Mouse (Mus musculus): Measurements from ENCODE around the gene Emc6. TPM values are rescaled to one million over a fixed set of nuclear protein-coding genes. Genes with fewer than 3 reads are reported as not detected.

The Emc6 gene
- polyA plus RNA-seq, 1 experiment from 2014 or later, result 114 TPM

- no peaks in the 10 kb centered on the region for H3K36me3 ChIP-seq (ENCODE audit: control insufficient read depth, insufficient read depth, low read length)
- H3K4me1 ChIP-seq (ENCODE audit: control insufficient read depth in 2 of 2, insufficient read depth in 2 of 2, low read length in 2 of 2), result peaks cover 0 to 7% of the 10 kb centered on the region in 2 experiments; a peak in 2 of 4 replicates
- H3K9me3 ChIP-seq (ENCODE audit: control insufficient read depth, low read length), result no peaks in the 10 kb centered on the region
- H3K27me3 ChIP-seq (ENCODE audit: control insufficient read depth, insufficient read depth, low read length), result no peaks in the 10 kb centered on the region
- H3K9ac ChIP-seq (ENCODE audit: low read length), result no peak overlapping the region
- no peak overlapping the region for H3K27ac ChIP-seq (replicated peaks in 1 of 2; ENCODE audit: control insufficient read depth in 1 of 2, insufficient read depth in 1 of 2, low read depth in 2 of 2, low read length in 2 of 2)
- no peak for ATAC-seq (ENCODE audit: insufficient number of reproducible peaks, insufficient read depth, low FRiP score, low read depth)
- no peak overlapping the region for H3K4me3 ChIP-seq (ENCODE audit: control insufficient read depth in 1 of 2, insufficient read depth in 1 of 2, low read depth in 1 of 2, low read length in 2 of 2)
- WGBS, result 30% methylated on average over 1 of the region's 1 CpGs
- no peak overlapping the region for H3K4me2 ChIP-seq (ENCODE audit: low read length)
Observed at GRCm38 (mm10) chr11:73144261-73144681, 32.6 kb downstream of the Emc6 start.

GRCm38 (mm10) chr11:73137591-73138501 is 39.0 kb downstream of the Emc6 start, which contains the start of gene Haspin:
Gene Haspin (minus strand): TSS chr11:73138294.
- Histone ChIP-seq H3K27ac (replicated peaks in 1 of 2; ENCODE audit: control insufficient read depth in 1 of 2, insufficient read depth in 1 of 2, low read depth in 2 of 2, low read length in 2 of 2) (peak within 1 kb of the TSS in 1 of 2 experiments; percentile 6; a peak in 1 of 4 replicates), H3K4me2 (ENCODE audit: low read length) (peak within 1 kb of the TSS; percentile 87), H3K27me3 (ENCODE audit: control insufficient read depth, insufficient read depth, low read length) (no peaks in the 10 kb centered on the region), H3K4me3 (ENCODE audit: control insufficient read depth in 1 of 2, insufficient read depth in 1 of 2, low read depth in 1 of 2, low read length in 2 of 2) (peak within 1 kb of the TSS; percentile 84 to 89), H3K9me3 (ENCODE audit: control insufficient read depth, low read length) (no peaks in the 10 kb centered on the region), H3K4me1 (ENCODE audit: control insufficient read depth in 2 of 2, insufficient read depth in 2 of 2, low read length in 2 of 2) (peaks cover 7 to 28% of the 10 kb centered on the region in 2 experiments), H3K9ac (ENCODE audit: low read length) (peak within 1 kb of the TSS; percentile 86), H3K36me3 (ENCODE audit: control insufficient read depth, insufficient read depth, low read length) (peaks cover 18% of the 10 kb centered on the region)
- whole genome bisulfite sequencing, result under 1% methylated on average over 81 of the region's 84 CpGs
- peak; percentile 85 for ATAC-seq (ENCODE audit: insufficient number of reproducible peaks, insufficient read depth, low FRiP score, low read depth)

GRCm38 (mm10) chr11:73137116-73137515 is 39.7 kb downstream of the Emc6 start:
- H3K4me2 ChIP-seq (ENCODE audit: low read length), result peak overlapping the region; percentile 87
- no peaks in the 10 kb centered on the region for H3K27me3 ChIP-seq (ENCODE audit: control insufficient read depth, insufficient read depth, low read length)
- H3K36me3 ChIP-seq (ENCODE audit: control insufficient read depth, insufficient read depth, low read length), result peaks cover 23% of the 10 kb centered on the region
- peak overlapping the region; percentile 86 for H3K9ac ChIP-seq (ENCODE audit: low read length)
- no peaks in the 10 kb centered on the region for H3K9me3 ChIP-seq (ENCODE audit: control insufficient read depth, low read length)
- WGBS, result 21% methylated on average over 11 of the region's 11 CpGs
- peaks cover 7 to 28% of the 10 kb centered on the region in 2 experiments for H3K4me1 ChIP-seq (ENCODE audit: control insufficient read depth in 2 of 2, insufficient read depth in 2 of 2, low read length in 2 of 2)
- H3K27ac ChIP-seq (replicated peaks in 1 of 2; ENCODE audit: control insufficient read depth in 1 of 2, insufficient read depth in 1 of 2, low read depth in 2 of 2, low read length in 2 of 2), result peak overlapping the region in 1 of 2 experiments; percentile 6; a peak in 1 of 4 replicates
- peak overlapping the region; percentile 84 to 89 for H3K4me3 ChIP-seq (ENCODE audit: control insufficient read depth in 1 of 2, insufficient read depth in 1 of 2, low read depth in 1 of 2, low read length in 2 of 2)
- ATAC-seq (ENCODE audit: insufficient number of reproducible peaks, insufficient read depth, low FRiP score, low read depth), result no peak

GRCm38 (mm10) chr11:73136587-73136986 is 40.2 kb downstream of the Emc6 start:
- WGBS, result 71% methylated on average over 6 of the region's 6 CpGs

GRCm38 (mm10) chr11:73134222-73134621 is 42.6 kb downstream of the Emc6 start:
- H3K27me3 ChIP-seq (ENCODE audit: control insufficient read depth, insufficient read depth, low read length), result no peaks in the 10 kb centered on the region
- H3K4me1 ChIP-seq (ENCODE audit: control insufficient read depth in 2 of 2, insufficient read depth in 2 of 2, low read length in 2 of 2), result peaks cover 7 to 30% of the 10 kb centered on the region in 2 experiments
- H3K9ac ChIP-seq (ENCODE audit: low read length), result no peak overlapping the region

More at GRCm38 (mm10) chr11:73136587-73136986, 40.2 kb downstream of the Emc6 start:
- H3K9ac ChIP-seq (ENCODE audit: low read length), result peak overlapping the region; percentile 86
- H3K4me3 ChIP-seq (ENCODE audit: control insufficient read depth in 1 of 2, insufficient read depth in 1 of 2, low read depth in 1 of 2, low read length in 2 of 2), result peak overlapping the region; percentile 84 to 89; a peak in 3 of 4 replicates
- H3K4me2 ChIP-seq (ENCODE audit: low read length), result peak overlapping the region; percentile 87
- peaks cover 23% of the 10 kb centered on the region for H3K36me3 ChIP-seq (ENCODE audit: control insufficient read depth, insufficient read depth, low read length)
- H3K27ac ChIP-seq (replicated peaks in 1 of 2; ENCODE audit: control insufficient read depth in 1 of 2, insufficient read depth in 1 of 2, low read depth in 2 of 2, low read length in 2 of 2), result 0 out of 4 replicates have a peak overlapping the region, but pooled peaks of 1 of the 2 experiments have one; percentile 6
- no peaks in the 10 kb centered on the region for H3K9me3 ChIP-seq (ENCODE audit: control insufficient read depth, low read length)
- H3K4me1 ChIP-seq (ENCODE audit: control insufficient read depth in 2 of 2, insufficient read depth in 2 of 2, low read length in 2 of 2), result peaks cover 7 to 28% of the 10 kb centered on the region in 2 experiments
- no peaks in the 10 kb centered on the region for H3K27me3 ChIP-seq (ENCODE audit: control insufficient read depth, insufficient read depth, low read length)
- no peak for ATAC-seq (ENCODE audit: insufficient number of reproducible peaks, insufficient read depth, low FRiP score, low read depth)

GRCm38 (mm10) chr11:73132999-73133398 is 43.8 kb downstream of the Emc6 start:
- H3K9me3 ChIP-seq (ENCODE audit: control insufficient read depth, low read length), result no peaks in the 10 kb centered on the region
- peaks cover 7 to 27% of the 10 kb centered on the region in 2 experiments for H3K4me1 ChIP-seq (ENCODE audit: control insufficient read depth in 2 of 2, insufficient read depth in 2 of 2, low read length in 2 of 2)
- peaks cover 27% of the 10 kb centered on the region for H3K36me3 ChIP-seq (ENCODE audit: control insufficient read depth, insufficient read depth, low read length)
- no peak overlapping the region for H3K27ac ChIP-seq (replicated peaks in 1 of 2; ENCODE audit: control insufficient read depth in 1 of 2, insufficient read depth in 1 of 2, low read depth in 2 of 2, low read length in 2 of 2)
- 89% methylated on average over 6 of the region's 6 CpGs for WGBS
- H3K27me3 ChIP-seq (ENCODE audit: control insufficient read depth, insufficient read depth, low read length), result no peaks in the 10 kb centered on the region
- no peak for ATAC-seq (ENCODE audit: insufficient number of reproducible peaks, insufficient read depth, low FRiP score, low read depth)
- no peak overlapping the region for H3K4me2 ChIP-seq (ENCODE audit: low read length)
- no peak overlapping the region for H3K9ac ChIP-seq (ENCODE audit: low read length)
- no peak overlapping the region for H3K4me3 ChIP-seq (ENCODE audit: control insufficient read depth in 1 of 2, insufficient read depth in 1 of 2, low read depth in 1 of 2, low read length in 2 of 2)

More at GRCm38 (mm10) chr11:73134222-73134621, 42.6 kb downstream of the Emc6 start:
- WGBS, result 90% methylated on average over 5 of the region's 5 CpGs
- no peak for ATAC-seq (ENCODE audit: insufficient number of reproducible peaks, insufficient read depth, low FRiP score, low read depth)
- H3K36me3 ChIP-seq (ENCODE audit: control insufficient read depth, insufficient read depth, low read length), result peaks cover 27% of the 10 kb centered on the region
- H3K27ac ChIP-seq (replicated peaks in 1 of 2; ENCODE audit: control insufficient read depth in 1 of 2, insufficient read depth in 1 of 2, low read depth in 2 of 2, low read length in 2 of 2), result no peak overlapping the region
- H3K4me3 ChIP-seq (ENCODE audit: control insufficient read depth in 1 of 2, insufficient read depth in 1 of 2, low read depth in 1 of 2, low read length in 2 of 2), result no peak overlapping the region
- no peaks in the 10 kb centered on the region for H3K9me3 ChIP-seq (ENCODE audit: control insufficient read depth, low read length)
- peak overlapping the region; percentile 87 for H3K4me2 ChIP-seq (ENCODE audit: low read length)

GRCm38 (mm10) chr11:73131020-73131419 is 45.8 kb downstream of the Emc6 start:
- Histone ChIP-seq H3K27me3 (ENCODE audit: control insufficient read depth, insufficient read depth, low read length) (no peaks in the 10 kb centered on the region), H3K9ac (ENCODE audit: low read length) (no peak overlapping the region), H3K4me3 (ENCODE audit: control insufficient read depth in 1 of 2, insufficient read depth in 1 of 2, low read depth in 1 of 2, low read length in 2 of 2) (no peak overlapping the region), H3K27ac (replicated peaks in 1 of 2; ENCODE audit: control insufficient read depth in 1 of 2, insufficient read depth in 1 of 2, low read depth in 2 of 2, low read length in 2 of 2) (no peak overlapping the region), H3K36me3 (ENCODE audit: control insufficient read depth, insufficient read depth, low read length) (peaks cover 27% of the 10 kb centered on the region), H3K4me2 (ENCODE audit: low read length) (no peak overlapping the region), H3K9me3 (ENCODE audit: control insufficient read depth, low read length) (no peaks in the 10 kb centered on the region), H3K4me1 (ENCODE audit: control insufficient read depth in 2 of 2, insufficient read depth in 2 of 2, low read length in 2 of 2) (peaks cover 3 to 16% of the 10 kb centered on the region in 2 experiments; a peak in 3 of 4 replicates)
- WGBS, result 66% methylated on average over 7 of the region's 7 CpGs
- no peak for ATAC-seq (ENCODE audit: insufficient number of reproducible peaks, insufficient read depth, low FRiP score, low read depth)

Measured in heart, embryonic 14.5 days (tissue).